ENCODE assay signal across 13 mouse cellular contexts in the genomic region with DNA sequence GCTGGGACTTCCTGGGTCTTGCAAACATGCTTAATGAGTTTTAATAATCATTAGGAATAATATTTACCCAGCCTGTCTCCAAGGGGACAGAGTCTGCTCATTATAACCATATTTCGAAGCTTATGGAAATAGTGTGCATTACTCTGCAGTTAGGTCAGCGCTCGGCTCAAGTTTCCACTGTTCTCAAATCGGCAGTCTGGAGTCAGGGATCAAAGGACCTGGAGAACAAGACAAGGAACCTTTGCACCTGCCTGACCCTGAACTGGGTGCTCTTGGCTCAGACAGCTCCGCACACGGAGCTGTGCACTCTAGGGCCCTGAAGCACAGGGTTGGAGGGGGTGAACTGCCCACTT. TPM values are rescaled to one million over a fixed set of nuclear protein-coding genes. Genes with fewer than 3 reads are reported as not detected.
DNase-seq lines count a peak whose midpoint lies in the region; ATAC-seq and TF ChIP-seq lines count a peak whose summit lies in the region.
"Had no signal": no experiment of that assay in that cellular context is flagged by ENCODE, and none has a peak within 500 bp of the region (broad histone marks: within the 10 kb centered on the region; RNA-seq: fewer than 3 reads in every experiment).

No protein-coding gene starts in this region.

- no peak for TF ChIP-seq CTCF in stomach, postnatal 0 days (IDR thresholded peaks at IDR 0.05; ENCODE audit: low read depth)

- no peaks in the 10 kb centered on the region for H3K36me3 ChIP-seq in embryonic facial prominence, embryonic 11.5 days (replicated peaks; ENCODE audit: control insufficient read depth, insufficient read depth, low read depth, low read length)
- peaks cover 41% of the 10 kb centered on the region for H3K36me3 ChIP-seq in embryonic facial prominence, embryonic 10.5 days (replicated peaks)
- peaks cover 12% of the 10 kb centered on the region for H3K36me3 ChIP-seq in lung, embryonic 16.5 days (ENCODE audit: control insufficient read depth, insufficient read depth, low read length)
- H3K36me3 ChIP-seq in stomach, postnatal 0 days (ENCODE audit: control insufficient read depth, insufficient read depth, low read length) = peaks cover 7% of the 10 kb centered on the region; the same call in 1 of the 2 replicates
- H3K36me3 ChIP-seq in liver, embryonic 11.5 days (ENCODE audit: control insufficient read depth, insufficient read depth, low read length) = peaks cover 3% of the 10 kb centered on the region; the same call in 1 of the 2 replicates

- no peak overlapping the region for H3K4me3 ChIP-seq in embryonic facial prominence, embryonic 11.5 days (ENCODE audit: low read depth, low read length)
- H3K4me3 ChIP-seq in embryonic facial prominence, embryonic 10.5 days = no peak overlapping the region
- no peak overlapping the region for H3K4me3 ChIP-seq in lung, embryonic 16.5 days (ENCODE audit: low read length)
- no peak overlapping the region for H3K4me3 ChIP-seq in stomach, postnatal 0 days (ENCODE audit: low read depth, low read length)
- H3K4me3 ChIP-seq in liver, embryonic 11.5 days (ENCODE audit: low read depth, low read length) = no peak overlapping the region
- H3K4me3 ChIP-seq: megakaryocyte, embryonic 14.5 days had no signal

- H3K4me2 ChIP-seq in embryonic facial prominence, embryonic 11.5 days (ENCODE audit: low read depth, low read length) = no peak overlapping the region
- H3K4me2 ChIP-seq in lung, embryonic 16.5 days (ENCODE audit: low read depth, low read length) = no peak overlapping the region
- no peak overlapping the region for H3K4me2 ChIP-seq in stomach, postnatal 0 days (replicated peaks; ENCODE audit: low read depth)
- H3K4me2 ChIP-seq in liver, embryonic 11.5 days = no peak overlapping the region

- DNase-seq in embryonic facial prominence, embryonic 11.5 days (ENCODE audit: low spot score) = peak; percentile 23
- DNase-seq in embryonic facial prominence, embryonic 10.5 days (ENCODE audit: low spot score) = no peak
- no peak for DNase-seq in lung, postnatal 10 days
- DNase-seq in kidney, postnatal 10 days = peak; percentile 34
- no peak for DNase-seq in stomach, postnatal 0 days (ENCODE audit: low spot score)
- DNase-seq in embryo, embryonic 10 days (ENCODE audit: low spot score) = no peak
- no peak for DNase-seq in liver, embryonic 11.5 days (ENCODE audit: low spot score)
- DNase-seq: gastrocnemius, postnatal 36 days; liver had no signal

- H3K27ac ChIP-seq in embryonic facial prominence, embryonic 11.5 days (replicated peaks; ENCODE audit: low read depth, low read length) = no peak overlapping the region; the same call in 1 of the 2 replicates
- H3K27ac ChIP-seq in embryonic facial prominence, embryonic 10.5 days (replicated peaks) = no peak overlapping the region
- H3K27ac ChIP-seq in lung, embryonic 16.5 days (ENCODE audit: low read length) = peak overlapping the region; percentile 78
- H3K27ac ChIP-seq in stomach, postnatal 0 days (replicated peaks) = peak overlapping the region; percentile 70
- H3K27ac ChIP-seq in liver, embryonic 11.5 days (ENCODE audit: low read depth, low read length) = no peak overlapping the region

- no peak for ATAC-seq in embryonic facial prominence, embryonic 11.5 days (replicated peaks; ENCODE audit: insufficient number of reproducible peaks, low FRiP score, low TSS enrichment, low read depth)
- ATAC-seq in lung, embryonic 16.5 days (ENCODE audit: low read depth) = no peak; the same call in none of the 2 replicates
- ATAC-seq in stomach, postnatal 0 days (ENCODE audit: low FRiP score, low TSS enrichment) = peak; percentile 53
- no peak for ATAC-seq in liver, embryonic 11.5 days (replicated peaks; ENCODE audit: low FRiP score)

- no peaks in the 10 kb centered on the region for H3K4me1 ChIP-seq in embryonic facial prominence, embryonic 11.5 days (ENCODE audit: control insufficient read depth, insufficient read depth, low read length)
- peaks cover 32% of the 10 kb centered on the region for H3K4me1 ChIP-seq in embryonic facial prominence, embryonic 10.5 days
- H3K4me1 ChIP-seq in lung, embryonic 16.5 days (replicated peaks; ENCODE audit: control insufficient read depth, insufficient read depth, low read length) = peaks cover 17% of the 10 kb centered on the region
- peaks cover 5% of the 10 kb centered on the region for H3K4me1 ChIP-seq in stomach, postnatal 0 days (replicated peaks; ENCODE audit: control insufficient read depth, insufficient read depth)
- 0 out of 2 replicates have a peak, but pooled peaks cover 2% of the 10 kb centered on the region for H3K4me1 ChIP-seq in liver, embryonic 11.5 days (replicated peaks; ENCODE audit: control insufficient read depth, insufficient read depth, low read length)
- H3K4me1 ChIP-seq: megakaryocyte, embryonic 14.5 days had no signal

- no peaks in the 10 kb centered on the region for H3K27me3 ChIP-seq in embryonic facial prominence, embryonic 11.5 days (ENCODE audit: control insufficient read depth, insufficient read depth, low read length)
- no peaks in the 10 kb centered on the region for H3K27me3 ChIP-seq in embryonic facial prominence, embryonic 10.5 days (replicated peaks; ENCODE audit: low read depth, poor library complexity, severe bottlenecking)
- no peaks in the 10 kb centered on the region for H3K27me3 ChIP-seq in lung, embryonic 16.5 days (ENCODE audit: control insufficient read depth, insufficient read depth, low read depth, low read length)
- H3K27me3 ChIP-seq in stomach, postnatal 0 days (ENCODE audit: control insufficient read depth, insufficient read depth, low read length) = no peaks in the 10 kb centered on the region
- no peaks in the 10 kb centered on the region for H3K27me3 ChIP-seq in liver, embryonic 11.5 days (replicated peaks; ENCODE audit: control insufficient read depth, insufficient read depth, low read length)

- 60% methylated on average over 6 of the region's 6 CpGs for WGBS in embryonic facial prominence, embryonic 11.5 days
- WGBS in embryonic facial prominence, embryonic 10.5 days = 73% methylated on average over 6 of the region's 6 CpGs
- 41% methylated on average over 6 of the region's 6 CpGs for WGBS in lung, embryonic 16.5 days
- WGBS in stomach, postnatal 0 days = 32% methylated on average over 6 of the region's 6 CpGs
- WGBS in liver, embryonic 11.5 days = 76% methylated on average over 6 of the region's 6 CpGs

- TF ChIP-seq EP300 in stomach, postnatal 0 days (optimal IDR thresholded peaks at IDR 0.05) = no peak

- H3K9me3 ChIP-seq in embryonic facial prominence, embryonic 11.5 days (replicated peaks; ENCODE audit: control insufficient read depth, low read length) = no peaks in the 10 kb centered on the region
- no peaks in the 10 kb centered on the region for H3K9me3 ChIP-seq in embryonic facial prominence, embryonic 10.5 days
- H3K9me3 ChIP-seq in lung, embryonic 16.5 days (ENCODE audit: control insufficient read depth, low read length) = no peaks in the 10 kb centered on the region
- no peaks in the 10 kb centered on the region for H3K9me3 ChIP-seq in stomach, postnatal 0 days (ENCODE audit: control insufficient read depth, low read length)
- H3K9me3 ChIP-seq in liver, embryonic 11.5 days (ENCODE audit: control insufficient read depth, low read length) = no peaks in the 10 kb centered on the region
- H3K9me3 ChIP-seq: megakaryocyte, embryonic 14.5 days had no signal

- no peak overlapping the region for H3K9ac ChIP-seq in embryonic facial prominence, embryonic 11.5 days (replicated peaks; ENCODE audit: low read length)
- no peak overlapping the region for H3K9ac ChIP-seq in lung, embryonic 16.5 days (ENCODE audit: low read length)
- no peak overlapping the region for H3K9ac ChIP-seq in stomach, postnatal 0 days (ENCODE audit: low read length)
- no peak overlapping the region for H3K9ac ChIP-seq in liver, embryonic 11.5 days (ENCODE audit: low read depth, low read length)

RNA-seq across cellular contexts. Expression of a gene that starts 13.1 kb away (rescaled TPM):
- 4.5 and 4.9 TPM in 2 replicates for polyA plus RNA-seq in embryonic facial prominence, embryonic 11.5 days (2014; fragmentation: Nextera tagmentation; extraction: Ambion mirVana)
- 4.3 and 5.3 TPM in 2 replicates for polyA plus RNA-seq in embryonic facial prominence, embryonic 10.5 days (2016; fragmentation: Nextera tagmentation; extraction: Ambion mirVana)
- 16.4 and 18.3 TPM in 2 replicates for polyA plus RNA-seq in lung, embryonic 16.5 days (2015; fragmentation: Nextera tagmentation; extraction: Ambion mirVana)
- polyA plus RNA-seq in stomach, postnatal 0 days (2015; fragmentation: Nextera tagmentation; extraction: Ambion mirVana) = 5.3 and 6.2 TPM in 2 replicates
- polyA plus RNA-seq in liver, embryonic 11.5 days (2014; fragmentation: Nextera tagmentation; extraction: Ambion mirVana) = 5.0 and 6.4 TPM in 2 replicates

RNA-seq across cellular contexts. Expression of a gene that starts 54.9 kb away (rescaled TPM):
- polyA plus RNA-seq in embryonic facial prominence, embryonic 11.5 days (2014; fragmentation: Nextera tagmentation; extraction: Ambion mirVana) = not detected in 2 replicates
- polyA plus RNA-seq in embryonic facial prominence, embryonic 10.5 days (2016; fragmentation: Nextera tagmentation; extraction: Ambion mirVana) = not detected in 2 replicates
- polyA plus RNA-seq in lung, embryonic 16.5 days (2015; fragmentation: Nextera tagmentation; extraction: Ambion mirVana) = 4.8 and 5.4 TPM in 2 replicates
- polyA plus RNA-seq in stomach, postnatal 0 days (2015; fragmentation: Nextera tagmentation; extraction: Ambion mirVana) = 4.0 and 4.7 TPM in 2 replicates
- polyA plus RNA-seq in liver, embryonic 11.5 days (2014; fragmentation: Nextera tagmentation; extraction: Ambion mirVana) = 7.9 and 9.0 TPM in 2 replicates
- polyA plus RNA-seq: cortical plate, adult 2 months; forebrain, embryonic 14.5 days had no signal

Comparison
In these comparisons a context has a peak if more than half of its experiments do, and no peak if none do; other contexts are left out.
1. DNase-seq: peak in embryonic facial prominence, embryonic 11.5 days (single experiment) and kidney, postnatal 10 days (single experiment); none in embryonic facial prominence, embryonic 10.5 days (single experiment), lung, postnatal 10 days (single experiment), stomach, postnatal 0 days (single experiment), embryo, embryonic 10 days (single experiment) and liver, embryonic 11.5 days (single experiment).
2. H3K27ac ChIP-seq: peak in lung, embryonic 16.5 days (single experiment) and stomach, postnatal 0 days (single experiment); none in embryonic facial prominence, embryonic 11.5 days (single experiment), embryonic facial prominence, embryonic 10.5 days (single experiment) and liver, embryonic 11.5 days (single experiment).